Mouse (Mus musculus): ENCODE results near the gene Sec14l2. TPM values are rescaled to one million over a fixed set of nuclear protein-coding genes. Genes with fewer than 3 reads are reported as not detected.
A peak's percentile ranks its signal among the peaks of the same experiment; 100 is the strongest.

Sec14l2 gene
- total RNA-seq, 2 experiments from 2014 or later: 1.5 to 1.7 TPM

DNA sequence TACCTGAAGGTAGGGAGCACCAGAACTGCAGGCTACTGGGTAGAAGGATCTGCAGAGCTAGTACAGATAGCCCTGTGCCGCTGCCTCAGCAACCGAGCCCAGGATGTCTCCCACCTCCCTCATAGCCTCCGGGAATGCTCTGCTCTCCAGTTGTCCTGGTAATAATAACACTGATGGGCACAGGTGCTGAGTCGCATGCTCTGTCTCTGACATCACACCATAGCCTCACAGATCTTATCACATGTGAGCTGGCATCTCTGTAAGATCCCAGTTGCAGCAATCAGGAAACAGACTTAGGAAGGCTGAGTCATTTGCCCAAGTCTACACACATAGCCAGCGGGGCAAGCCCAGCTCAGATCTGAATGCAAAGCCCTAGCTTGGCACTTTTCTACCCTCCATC, 21.4 kb downstream of the Sec14l2 start:
- no peak for DNase-seq (ENCODE audit: low spot score in 2 of 2)

DNA sequence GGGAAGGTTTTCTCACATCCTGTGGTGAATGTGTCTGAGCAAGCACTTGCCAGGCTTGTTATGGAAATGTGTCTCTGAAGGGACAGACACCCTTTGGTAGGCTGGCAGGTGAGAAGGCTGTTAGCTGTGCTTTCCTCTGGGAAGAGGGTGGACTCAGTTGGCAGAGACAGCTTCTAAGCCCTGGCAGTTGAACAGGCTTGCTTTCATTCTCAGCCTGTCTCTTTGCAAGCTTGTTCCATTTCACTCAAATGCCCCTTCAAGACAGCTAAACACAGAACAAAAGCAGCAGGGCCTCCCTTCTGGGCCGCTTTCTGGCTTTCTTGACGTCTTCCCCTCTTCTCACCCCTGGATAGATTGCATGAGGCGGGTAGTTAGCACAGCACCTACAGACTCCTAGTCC, 23.8 kb downstream of the Sec14l2 start:
- DNase-seq (ENCODE audit: low spot score in 2 of 2): no peak

DNA sequence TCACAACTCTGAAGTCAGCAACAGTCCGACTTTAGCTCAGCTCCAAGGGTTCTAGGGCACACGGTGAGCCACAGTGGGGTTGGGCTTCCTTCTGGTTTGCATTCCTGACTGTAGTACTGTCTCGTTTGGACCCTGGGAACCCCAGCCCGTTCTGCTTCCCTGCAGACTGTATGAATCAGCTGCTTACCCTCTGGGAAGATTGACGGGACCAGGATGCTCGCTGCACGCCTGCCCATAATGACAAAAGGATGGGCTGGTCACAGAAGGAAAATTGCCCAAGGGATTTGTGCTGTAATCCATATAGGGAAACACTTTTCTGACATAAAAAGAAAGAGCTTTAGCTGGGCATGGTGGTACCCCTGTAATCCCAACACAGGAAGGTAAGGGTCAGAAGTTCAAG, 24.4 kb downstream of the Sec14l2 start:
- no peak for DNase-seq (ENCODE audit: low spot score in 2 of 2)

DNA sequence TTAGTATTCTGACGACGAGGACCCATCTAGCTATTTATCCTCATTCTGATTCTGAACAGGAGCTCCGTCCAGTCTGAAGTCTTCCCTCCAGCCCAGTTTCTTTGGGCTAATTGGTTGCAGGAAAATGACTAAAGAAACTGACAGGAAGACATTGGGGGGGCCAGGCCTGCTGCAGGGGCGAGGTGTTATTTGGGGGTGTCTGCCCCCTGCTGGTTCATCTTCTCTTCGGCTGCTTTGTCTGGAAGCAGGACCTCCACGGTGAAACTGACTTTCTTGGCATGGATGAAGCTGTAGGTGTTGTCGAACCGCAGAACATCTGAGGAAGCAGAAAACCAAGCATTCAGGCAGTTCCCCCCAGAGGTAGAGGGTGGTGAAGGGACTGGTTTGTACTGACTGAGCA, 25.1 kb downstream of the Sec14l2 start:
- no peak for DNase-seq (ENCODE audit: low spot score in 2 of 2)

DNA sequence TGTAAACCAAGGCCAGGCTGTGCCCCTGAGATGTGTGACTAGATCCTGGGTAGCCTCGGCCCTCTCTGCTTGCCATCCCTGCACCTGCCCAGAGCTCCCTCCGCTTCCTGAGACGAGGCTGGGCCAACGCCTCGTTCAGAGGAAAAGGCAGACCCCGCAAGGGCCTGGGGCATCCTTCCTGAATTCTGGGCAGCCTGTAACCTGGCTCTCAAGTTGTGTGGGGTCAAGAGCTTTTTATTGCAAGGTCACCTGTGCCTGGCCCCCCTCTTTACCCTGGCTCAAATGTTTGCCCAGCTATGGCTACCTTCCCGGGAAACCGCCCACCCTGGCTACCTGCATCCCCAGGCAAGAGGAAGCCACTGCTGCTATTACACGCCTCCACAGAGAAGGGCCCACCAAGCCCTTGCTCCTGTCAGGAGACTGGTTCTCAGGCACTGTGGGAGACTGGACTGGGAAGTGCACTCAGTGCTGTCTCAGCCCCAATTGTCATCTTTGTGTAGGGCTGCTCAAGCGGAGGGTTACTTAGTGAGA, 26.1 kb downstream of the Sec14l2 start:
- no peak for DNase-seq (ENCODE audit: low spot score in 2 of 2)

DNA sequence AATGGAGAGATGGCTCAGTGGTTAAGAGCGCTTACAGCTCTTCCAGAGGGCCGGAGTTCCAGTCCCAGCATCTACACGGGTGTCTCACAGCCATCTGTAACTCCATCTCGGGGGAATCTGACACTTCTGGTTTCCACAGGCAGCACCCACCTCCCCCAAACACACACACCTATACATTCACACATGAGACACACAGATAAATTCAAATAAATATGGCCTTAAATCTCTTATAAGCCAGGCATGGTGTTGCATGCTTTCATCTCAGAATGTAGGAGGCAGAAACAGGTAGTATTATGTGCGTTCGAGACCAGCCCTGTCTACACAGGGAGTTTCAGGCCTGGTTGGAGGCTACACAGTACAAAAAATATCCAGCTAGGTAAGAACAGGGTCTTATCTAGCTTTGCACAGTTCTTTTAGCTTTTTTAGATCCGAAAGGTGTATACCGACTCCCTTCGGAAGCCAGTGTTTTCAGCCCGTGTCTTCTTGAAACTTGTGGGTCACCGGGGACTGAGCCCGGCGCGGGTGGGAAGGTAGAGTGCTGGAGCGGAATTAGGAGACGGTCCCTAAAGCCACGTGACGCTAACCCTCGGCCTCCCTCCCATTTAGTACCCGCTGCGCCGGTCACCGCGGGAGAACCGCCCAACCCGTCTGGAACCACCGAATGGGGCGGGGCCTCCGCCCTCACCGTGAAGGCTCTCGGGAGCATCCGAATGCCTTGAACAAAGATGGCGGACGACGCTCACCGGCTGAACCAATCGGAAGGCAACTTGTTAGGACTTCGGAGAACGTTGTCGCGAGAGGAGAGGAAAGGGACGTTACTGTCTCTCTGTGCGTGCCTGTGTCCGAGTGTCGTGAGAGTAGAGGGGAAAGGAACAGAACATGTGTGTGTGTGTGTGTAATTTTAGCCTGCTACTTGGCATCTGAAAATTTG, 26.9 kb downstream of the Sec14l2 start:
- peak; percentile 92 to 94 for DNase-seq (ENCODE audit: low spot score in 2 of 2)

DNA sequence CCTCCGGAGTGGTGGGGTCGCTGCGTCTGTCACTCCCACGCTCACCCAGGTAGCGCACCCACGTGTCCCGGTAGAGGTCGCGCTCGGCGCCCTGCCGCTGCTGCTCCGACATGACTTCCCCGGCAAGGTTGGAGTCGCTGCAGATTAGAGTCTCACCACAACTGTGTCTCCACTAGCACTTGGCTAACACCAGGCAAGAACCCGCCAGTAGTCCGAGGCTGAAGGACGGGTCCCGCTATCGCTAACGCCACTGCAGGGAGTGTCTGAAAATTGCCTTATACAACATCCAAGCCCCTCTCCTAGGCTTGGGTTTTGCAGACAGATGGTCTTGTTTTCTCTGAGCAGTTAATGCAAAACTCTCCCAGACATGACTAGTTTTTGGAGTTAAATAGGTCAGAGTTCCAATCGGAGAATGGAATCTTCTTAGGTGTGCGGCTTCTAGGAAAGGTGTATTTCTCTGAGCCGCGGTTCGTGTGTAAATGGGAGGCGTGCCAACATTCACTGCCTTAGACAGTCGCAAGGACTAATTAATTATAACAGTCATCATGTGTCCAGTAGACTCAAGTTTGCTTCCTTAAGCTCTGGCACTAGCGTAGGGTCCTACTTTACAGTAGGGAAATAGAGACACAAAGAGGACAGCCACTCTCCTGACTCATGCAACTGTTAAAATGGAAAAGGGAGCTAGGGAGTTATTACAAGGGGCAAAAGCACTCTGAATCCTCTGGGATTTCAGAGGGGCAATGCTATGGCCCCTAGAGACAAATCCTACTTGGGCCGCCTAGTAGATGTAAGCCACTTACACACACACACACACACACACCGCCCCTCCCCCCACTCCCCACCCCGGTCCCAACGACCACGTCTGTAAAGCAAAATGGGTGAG, 27.8 kb downstream of the Sec14l2 start, which contains the start of gene Mtfp1:
Gene Mtfp1 (minus strand): TSS at position 275 of the 883 bp plus-strand sequence.
- DNase-seq (ENCODE audit: low spot score in 2 of 2): peak; percentile 42 to 52

DNA sequence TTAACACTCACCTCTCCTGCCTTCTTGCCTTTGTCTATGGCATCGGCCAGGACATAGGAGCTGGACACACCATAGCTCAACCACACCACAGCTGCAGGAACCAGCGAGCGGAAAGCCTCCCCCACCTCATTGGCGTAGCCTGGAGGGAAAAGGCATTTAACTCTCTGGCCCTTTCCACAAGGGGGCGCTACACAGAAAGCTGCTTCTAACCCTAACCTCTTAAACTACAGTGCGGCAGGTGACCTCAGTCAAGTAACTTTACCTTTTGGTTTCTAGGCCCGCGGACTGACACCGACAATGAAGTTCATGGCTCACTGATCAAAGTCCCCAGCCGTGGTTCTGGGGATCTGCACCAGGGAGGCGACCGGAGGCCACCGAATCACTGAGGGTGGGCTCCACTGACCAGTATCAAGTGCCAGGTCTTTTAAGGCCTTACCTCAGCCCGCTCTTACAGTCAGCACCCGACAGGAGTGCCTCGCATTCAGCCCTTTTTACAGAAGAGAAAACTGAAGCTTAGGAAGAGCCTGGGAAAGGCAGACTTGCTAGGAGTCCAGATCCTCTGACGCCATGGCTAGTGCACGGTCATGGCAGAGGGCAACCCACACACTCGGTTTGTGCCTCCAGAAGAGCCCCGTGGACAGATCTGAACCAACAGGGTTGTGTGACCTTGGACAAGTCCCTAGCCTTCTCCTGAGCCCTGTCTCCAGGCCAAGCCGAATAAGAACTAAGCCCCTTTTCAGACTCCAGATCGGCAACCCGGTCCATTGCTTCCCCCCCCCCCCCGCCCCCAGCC, 28.6 kb downstream of the Sec14l2 start:
- peak; percentile 64 to 69 for DNase-seq (ENCODE audit: low spot score in 2 of 2)

DNA sequence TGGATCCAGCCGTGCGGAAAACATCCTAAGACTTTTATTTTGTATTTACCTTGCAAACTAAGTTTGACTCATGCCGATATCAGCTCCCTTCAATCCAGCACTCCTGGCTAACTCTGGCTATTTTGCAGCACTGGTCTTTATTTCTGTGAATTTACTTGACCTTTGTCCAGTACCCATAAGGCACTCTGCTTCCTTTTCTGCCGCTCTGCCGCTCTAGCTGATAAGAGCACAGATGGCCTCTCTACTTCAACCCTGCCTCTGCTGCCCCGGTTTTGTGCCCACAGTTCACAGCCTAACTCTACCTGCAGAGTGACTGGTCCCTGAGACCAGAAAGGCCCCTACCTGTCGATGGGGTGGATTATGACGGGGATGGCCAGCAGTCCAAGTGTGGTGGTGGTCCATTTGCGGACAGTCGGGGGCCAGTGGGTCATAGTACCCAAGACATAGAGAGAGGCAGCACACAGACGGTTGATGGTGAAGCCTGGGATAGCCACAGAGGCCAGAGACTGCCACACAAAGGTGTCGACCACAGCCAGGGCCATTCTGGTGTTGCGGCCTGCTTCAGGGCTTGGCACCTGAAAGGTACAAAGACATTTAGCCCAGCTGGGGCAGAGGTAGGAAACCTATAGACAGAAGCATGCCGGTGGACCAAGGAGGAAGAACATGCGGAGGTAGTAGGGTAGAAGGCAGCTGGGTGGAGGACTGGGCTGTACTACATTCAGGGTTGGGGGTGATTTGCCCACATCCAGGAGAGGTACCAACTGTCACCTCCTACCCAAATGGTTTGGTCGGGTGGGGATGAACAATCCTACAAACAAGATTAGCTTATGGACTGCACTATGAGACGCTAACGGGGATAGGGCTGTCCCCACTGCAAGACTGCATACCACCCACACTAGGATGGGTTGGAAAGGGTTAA, 29.5 kb downstream of the Sec14l2 start:
- DNase-seq (ENCODE audit: low spot score in 2 of 2): no peak

DNA sequence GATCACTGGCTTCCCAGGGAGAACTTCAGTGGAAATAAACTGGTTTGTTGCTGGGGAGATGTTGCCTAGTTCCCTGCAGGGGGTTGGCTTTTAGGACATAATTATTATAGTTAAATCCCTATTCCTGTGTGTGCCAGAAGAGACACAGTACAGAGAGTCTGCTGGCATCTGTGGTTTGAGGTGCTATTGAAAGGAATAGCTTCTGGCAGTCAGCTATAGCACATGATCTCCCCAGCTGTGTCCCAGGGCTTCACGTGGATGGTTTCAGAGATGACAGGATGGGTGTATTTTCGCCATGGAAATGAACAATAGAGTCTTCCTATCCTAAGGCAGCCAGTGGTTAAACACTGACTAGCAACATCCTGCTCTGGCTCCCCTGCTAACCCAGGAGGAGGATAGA, 35.9 kb downstream of the Sec14l2 start:
- no peak for DNase-seq (ENCODE audit: low spot score in 2 of 2)

DNA sequence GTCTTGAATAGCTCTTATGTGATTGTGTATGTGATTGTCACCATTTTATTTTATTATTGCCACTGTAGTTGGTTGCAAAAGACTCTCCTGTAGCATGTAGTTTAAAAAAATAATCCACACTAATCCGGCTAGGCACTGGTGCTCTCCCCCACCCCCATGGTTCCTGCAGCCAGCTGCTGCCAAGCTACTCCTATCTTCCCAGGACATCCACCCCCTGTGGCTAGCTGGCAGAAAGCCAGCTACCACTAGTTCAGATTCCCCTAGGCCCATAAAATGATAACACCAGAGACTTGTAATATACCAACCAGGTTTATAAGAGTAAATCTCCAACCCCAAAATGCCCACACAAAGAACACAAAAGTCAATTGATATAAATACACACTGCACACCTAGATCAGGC, 37.0 kb downstream of the Sec14l2 start:
- no peak for DNase-seq (ENCODE audit: low spot score in 2 of 2)

DNA sequence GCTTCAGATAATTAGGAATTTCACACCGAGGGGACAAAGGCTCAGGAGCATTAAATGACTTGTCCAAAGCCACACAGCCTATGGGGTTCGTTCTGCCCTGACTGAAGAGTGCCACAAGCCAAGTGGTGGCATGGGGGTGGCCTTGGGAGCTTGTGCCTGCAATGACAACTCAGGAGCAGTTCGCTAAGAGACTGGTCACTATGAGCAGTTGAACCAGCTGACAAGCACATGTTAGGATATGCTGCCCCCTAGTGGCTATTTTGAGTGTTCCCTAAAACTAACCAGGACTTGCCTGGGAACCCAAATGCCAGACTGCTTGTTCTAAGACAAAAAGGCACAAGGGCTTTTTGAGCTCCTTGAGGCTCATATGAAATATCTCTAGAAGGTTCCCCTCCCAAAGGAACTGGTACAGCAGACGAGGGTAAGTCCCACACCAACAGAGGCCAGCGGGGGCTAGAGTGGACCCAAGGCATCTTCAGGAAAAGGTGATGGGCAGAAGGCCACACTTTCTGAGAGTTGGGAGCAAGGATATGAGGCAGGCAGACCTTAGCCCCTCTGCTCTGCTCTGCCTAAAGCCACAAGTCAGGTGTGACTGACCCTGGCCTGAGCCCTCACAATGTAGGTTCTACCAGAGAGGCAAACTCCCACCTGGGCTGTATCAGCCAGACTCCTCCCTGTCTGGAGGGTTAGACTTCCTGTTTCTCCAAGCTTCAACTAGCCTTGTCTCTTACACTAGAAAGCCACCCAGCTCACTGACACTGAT, 39.7 kb downstream of the Sec14l2 start:
- peak; percentile 32 to 57 for DNase-seq (ENCODE audit: low spot score in 2 of 2)

DNA sequence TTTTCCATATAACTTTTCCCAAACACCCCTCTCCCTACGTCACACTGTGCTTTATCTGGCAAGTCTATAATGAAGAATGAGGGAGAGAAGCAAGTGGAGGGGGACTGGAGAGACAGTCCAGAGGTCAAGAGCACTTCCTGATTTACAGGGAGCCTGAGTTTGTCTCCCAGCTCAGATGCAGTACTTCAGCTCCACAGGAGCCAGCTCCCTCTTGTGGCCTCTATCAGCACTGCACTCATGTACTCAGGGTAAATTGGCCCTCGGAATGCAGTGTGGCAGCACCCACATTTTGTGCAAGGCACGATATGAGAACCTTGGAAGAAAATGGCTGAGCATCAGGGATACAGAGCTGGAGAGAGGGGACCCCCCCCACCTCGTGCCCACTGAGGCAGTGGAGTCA, 43.0 kb downstream of the Sec14l2 start:
- DNase-seq (ENCODE audit: low spot score in 2 of 2): peak; percentile 54 to 61

DNA sequence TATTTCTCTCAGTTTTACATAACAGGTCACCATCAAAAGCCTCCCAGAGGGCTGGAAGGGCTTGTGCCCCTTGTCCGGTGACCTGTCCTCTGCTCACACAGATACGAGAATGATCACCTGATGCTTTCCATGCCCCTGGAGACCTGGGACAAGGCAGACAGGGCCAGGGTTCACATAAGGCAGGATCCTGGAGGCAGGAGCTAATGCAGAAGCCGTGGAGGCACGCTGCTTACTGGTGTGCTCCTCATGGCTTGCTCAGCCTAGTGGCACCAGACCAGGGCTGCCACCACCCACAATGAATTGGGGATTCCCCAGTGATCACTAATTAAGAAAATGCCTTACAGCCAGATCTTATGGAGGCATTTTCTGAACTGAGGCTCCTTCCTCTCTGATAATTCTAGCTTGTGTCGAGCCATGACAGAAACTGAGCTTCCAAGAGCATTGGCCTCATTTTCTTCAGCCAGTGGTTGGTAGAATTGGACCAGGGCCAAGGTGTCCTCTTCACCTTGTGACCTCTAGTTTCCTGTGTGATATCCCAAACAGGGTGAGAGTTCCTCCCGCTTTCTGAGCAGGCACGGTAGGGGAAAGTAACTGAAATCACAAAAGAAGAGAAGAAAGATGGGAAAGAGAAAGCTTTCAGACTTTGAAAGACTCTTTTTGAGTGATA, 44.8 kb downstream of the Sec14l2 start:
- DNase-seq (ENCODE audit: low spot score in 2 of 2): no peak

DNA sequence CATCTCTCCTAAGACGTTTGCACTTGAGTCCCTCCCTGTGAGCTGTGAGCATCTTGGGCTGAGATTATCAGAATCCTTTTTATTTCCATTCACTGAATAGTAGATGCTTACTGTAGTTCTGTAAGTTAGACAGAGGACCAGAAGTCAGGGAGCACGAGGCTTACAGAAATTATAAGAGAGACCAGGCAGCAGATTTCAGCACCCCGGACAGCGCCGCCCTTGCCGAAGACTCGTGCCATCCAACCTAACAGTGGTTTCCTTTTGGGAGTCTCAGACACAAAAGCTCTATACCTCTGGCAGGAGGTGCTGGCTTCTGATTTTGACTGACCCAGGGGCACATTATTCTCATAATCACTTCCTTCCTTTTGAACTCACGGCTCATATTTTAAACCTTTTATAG, 46.6 kb downstream of the Sec14l2 start:
- peak; percentile 32 to 55 for DNase-seq (ENCODE audit: low spot score in 2 of 2)

DNA sequence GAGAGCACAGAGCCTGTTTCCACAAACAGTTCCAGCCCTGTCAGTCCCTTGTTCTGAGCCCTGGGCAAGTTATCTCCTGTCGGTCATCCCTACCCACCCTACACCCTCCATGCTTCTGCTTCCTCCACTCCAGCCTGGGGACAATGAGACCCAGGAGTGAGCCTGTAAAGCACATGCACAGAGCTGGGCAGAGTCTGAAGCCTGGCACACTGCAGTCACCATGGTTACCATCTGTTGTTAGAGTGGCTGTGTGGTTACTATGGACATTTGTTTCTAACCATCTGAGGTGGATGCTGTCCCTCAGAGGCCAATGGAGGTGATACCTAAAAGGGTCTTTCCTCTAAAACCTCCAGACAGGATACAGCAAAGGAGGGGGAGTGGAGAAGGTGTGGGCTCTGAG, 53.6 kb downstream of the Sec14l2 start:
- DNase-seq (ENCODE audit: low spot score in 2 of 2): no peak

DNA sequence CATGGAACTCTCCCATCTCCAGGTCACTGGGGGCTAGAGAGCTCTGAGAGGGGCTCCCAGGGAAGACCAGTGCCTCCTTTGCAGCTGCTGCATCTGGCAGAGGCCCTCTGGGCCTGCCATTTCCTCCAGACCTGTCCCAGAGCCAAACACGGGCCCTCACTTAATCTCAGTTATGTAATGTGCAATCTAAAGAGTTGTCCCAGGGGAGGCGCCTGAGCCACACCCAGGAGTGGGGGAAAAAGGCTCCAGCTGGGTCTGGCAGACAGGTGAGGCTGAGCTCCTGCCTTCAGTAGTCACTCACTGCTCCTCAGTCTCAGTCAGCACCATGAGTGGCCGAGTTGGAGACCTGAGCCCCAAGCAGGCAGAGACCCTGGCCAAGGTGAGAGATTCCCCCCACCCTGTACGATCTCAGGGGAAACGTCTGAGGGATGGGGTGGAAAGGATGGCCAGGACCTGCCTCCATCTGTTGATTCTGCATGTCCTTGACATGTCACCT, 58.5 kb downstream of the Sec14l2 start, which contains the start of gene Sec14l3:
Gene Sec14l3 (plus strand): TSS at position 215 of the 496 bp plus-strand sequence.
- no peak for DNase-seq (ENCODE audit: low spot score in 2 of 2)

DNA sequence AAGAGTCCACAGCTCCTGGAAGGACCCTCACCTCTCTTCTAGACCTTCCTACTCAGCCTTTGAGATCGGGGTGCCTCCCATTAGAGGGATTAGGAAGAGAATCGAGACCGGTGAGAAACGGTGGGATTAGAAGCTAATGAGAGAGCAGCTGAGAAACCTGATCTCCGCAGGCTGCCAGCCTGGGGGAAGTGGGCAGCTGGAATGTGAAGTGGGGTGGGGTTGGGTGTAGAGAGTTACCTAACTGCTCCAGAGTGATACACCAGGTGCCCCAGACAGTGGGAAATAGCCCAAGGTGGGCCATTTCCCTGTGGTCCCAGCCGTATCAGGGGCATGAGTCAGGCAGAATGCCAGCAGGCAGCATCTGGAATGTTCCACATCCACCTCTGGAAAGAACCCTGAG, 60.2 kb downstream of the Sec14l2 start:
- no peak for DNase-seq (ENCODE audit: low spot score in 2 of 2)

Data from adrenal gland, adult 18-20 months (tissue).